Mouse (Mus musculus) hindbrain, embryonic 14.5 days (tissue): ENCODE data around the gene Colgalt2. TPM values are rescaled to one million over a fixed set of nuclear protein-coding genes. Genes with fewer than 3 reads are reported as not detected.

Experiments
- ATAC-seq: fragments of 200-750 bp; cut with Nextera tagmentation; 2 replicates; pipeline ENCODE4 v1.8.0; 2017; ENCODE audit warnings: moderate number of reproducible peaks, mild to moderate bottlenecking, moderate TSS enrichment, moderate library complexity; ENCODE audit not compliant: low FRiP score
- DNase-seq: peaks from one replicate; pipeline ENCODE4 v3.0.0-alpha.2; 2015; ENCODE audit warnings: low spot score
- H3K27ac ChIP-seq: fragments of 300-500 bp; sonication (generic); 2 replicates; pipeline ENCODE4 v1.5.1; 2014; ENCODE audit warnings: mild to moderate bottlenecking, moderate library complexity
- H3K27me3 ChIP-seq: fragments of 300-500 bp; sonication (generic); 2 replicates; pipeline ENCODE4 v1.6.1; 2014; ENCODE audit warnings: mild to moderate bottlenecking, low read length, mixed read lengths; ENCODE audit not compliant: control insufficient read depth, insufficient read depth
- H3K36me3 ChIP-seq: fragments of 300-500 bp; sonication (generic); replicated peaks from 2 replicates; pipeline ENCODE4 v1.6.1; 2014; ENCODE audit not compliant: control insufficient read depth, insufficient read depth
- H3K4me1 ChIP-seq: fragments of 300-500 bp; sonication (generic); replicated peaks from 2 replicates; pipeline ENCODE4 v1.6.1; 2014; ENCODE audit warnings: antibody characterized with exemption, low read length, mixed read lengths; ENCODE audit not compliant: control insufficient read depth, insufficient read depth
- H3K4me2 ChIP-seq: fragments of 300-500 bp; sonication (generic); replicated peaks from 2 replicates; pipeline ENCODE4 v1.6.1; 2014; ENCODE audit warnings: mild to moderate bottlenecking, moderate library complexity
- H3K4me3 ChIP-seq: fragments of 300-500 bp; sonication (generic); replicated peaks from 2 replicates; pipeline ENCODE4 v1.5.1; 2014; ENCODE audit warnings: mild to moderate bottlenecking, low read length
- H3K9ac ChIP-seq: fragments of 300-500 bp; sonication (generic); 2 replicates; pipeline ENCODE4 v1.6.1; 2014
- H3K9me3 ChIP-seq: fragments of 300-500 bp; sonication (generic); 2 replicates; pipeline ENCODE4 v1.6.1; 2016; ENCODE audit warnings: low read length; ENCODE audit not compliant: control insufficient read depth
- WGBS: fragments of 180-500 bp; shearing (Covaris S2); extraction: QIAGEN DNeasy Blood & Tissue Kit; methylation state at CpG from one replicate; pipeline ENCODE4 v1.1.7; 2014; 5-methylcytosine and 5-hydroxymethylcytosine counted together
- polyA plus RNA-seq: library from polyadenylated mRNA; unstranded; fragments of >200 nt; fragmentation: Nextera tagmentation; extraction: Ambion mirVana; gene quantifications from 2 replicates; pipeline ENCODE4 v1.2.1, GENCODE M21; 2014

The Colgalt2 gene
- polyA plus RNA-seq, 1 experiment from 2014 or later: 3.4 TPM

DNA sequence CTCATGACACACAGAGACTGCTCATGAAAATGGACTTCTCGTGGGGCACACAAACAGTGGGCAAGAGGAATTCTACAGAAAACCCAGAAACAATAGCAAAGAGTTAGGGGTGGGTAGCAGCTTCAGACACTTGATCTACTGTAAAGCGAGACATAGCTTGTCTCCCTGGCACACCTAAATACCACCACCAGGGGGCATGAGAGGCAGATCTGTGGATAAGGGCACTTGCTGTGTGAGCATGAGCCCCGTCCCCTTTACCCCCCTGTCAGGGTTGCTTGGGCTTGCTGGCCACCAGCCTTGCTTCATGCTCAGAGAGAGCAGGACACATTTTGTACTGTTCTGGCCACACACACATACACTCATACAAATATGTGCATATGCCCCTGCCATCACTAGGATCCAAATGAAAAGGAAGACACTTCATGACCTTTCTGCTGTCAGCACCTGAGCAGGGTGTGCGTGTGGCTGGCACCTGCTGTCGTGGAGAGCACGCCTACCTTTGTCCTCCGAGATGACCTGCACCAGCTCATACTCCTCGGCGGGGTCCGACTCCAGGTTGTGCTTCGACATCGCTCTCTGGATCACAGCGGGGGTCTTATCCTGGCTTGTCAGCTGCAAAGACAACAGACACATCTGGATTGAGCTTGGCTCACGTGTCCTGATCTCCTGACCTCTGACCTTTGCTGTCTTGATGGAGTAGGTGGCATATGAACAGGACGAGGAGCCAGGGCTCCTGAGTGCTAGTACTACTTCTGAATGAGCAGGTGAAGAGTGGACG lies 121.4 kb downstream of the Colgalt2 start:
- WGBS: 77% methylated on average over 16 of the region's 16 CpGs
- Histone ChIP-seq H3K4me3 (no peak overlapping the region), H3K4me1 (peaks cover 7% of the 10 kb centered on the region), H3K9me3 (no peaks in the 10 kb centered on the region), H3K4me2 (no peak overlapping the region), H3K27me3 (no peaks in the 10 kb centered on the region), H3K27ac (no peak overlapping the region), H3K9ac (no peak overlapping the region), H3K36me3 (peaks cover 17% of the 10 kb centered on the region; the same call in 1 of the 2 replicates)
- ATAC-seq (no peak), DNase-seq (peak; percentile 55)

DNA sequence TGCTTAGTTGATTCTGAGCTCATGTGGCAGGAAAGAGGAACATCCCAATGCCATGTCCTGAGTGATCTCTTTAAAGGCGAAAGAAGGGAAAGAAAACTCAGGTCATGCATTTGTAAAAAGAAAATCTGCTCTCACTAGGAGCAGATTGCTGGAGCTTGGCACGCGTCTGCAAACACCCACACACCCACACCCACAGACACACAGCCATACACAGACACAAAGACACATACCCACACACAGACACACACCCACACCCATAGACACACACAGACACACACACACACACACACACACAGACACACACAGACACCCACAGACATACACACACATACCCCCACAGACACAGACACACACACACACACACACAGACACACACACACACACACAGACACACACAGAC lies 122.6 kb downstream of the Colgalt2 start:
- Histone ChIP-seq H3K4me3 (no peak overlapping the region), H3K36me3 (peaks cover 17% of the 10 kb centered on the region; the same call in 1 of the 2 replicates), H3K27me3 (no peaks in the 10 kb centered on the region), H3K9ac (no peak overlapping the region), H3K4me2 (no peak overlapping the region), H3K4me1 (peaks cover 7% of the 10 kb centered on the region), H3K27ac (no peak overlapping the region), H3K9me3 (no peaks in the 10 kb centered on the region)
- WGBS: 82% methylated on average over 3 of the region's 3 CpGs
- no peak for ATAC-seq
- no peak for DNase-seq

DNA sequence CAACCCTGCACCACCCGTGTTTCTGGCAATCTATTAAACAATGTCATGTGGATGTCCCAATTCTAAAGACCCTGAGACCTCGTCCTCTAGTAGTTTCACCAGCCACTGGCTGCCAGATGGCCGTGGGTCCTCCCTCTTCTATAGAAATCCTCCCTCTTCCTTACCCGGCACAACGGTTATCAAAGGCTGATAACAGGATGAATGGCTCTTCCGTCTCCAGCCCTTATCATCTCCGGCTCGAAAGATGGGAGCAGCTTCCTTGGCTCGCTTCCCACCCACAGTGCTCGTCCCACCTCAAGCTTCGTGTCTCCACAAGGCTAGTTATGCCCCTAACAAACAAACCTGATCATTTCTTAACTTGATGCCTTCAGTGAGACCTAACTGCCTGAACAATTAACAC lies 123.7 kb downstream of the Colgalt2 start:
- H3K9me3 ChIP-seq: no peaks in the 10 kb centered on the region
- H3K36me3 ChIP-seq: peaks cover 19% of the 10 kb centered on the region; the same call in 1 of the 2 replicates
- WGBS: 77% methylated on average over 11 of the region's 11 CpGs
- H3K27ac ChIP-seq: no peak overlapping the region
- no peaks in the 10 kb centered on the region for H3K27me3 ChIP-seq
- no peak overlapping the region for H3K4me2 ChIP-seq
- H3K4me3 ChIP-seq: no peak overlapping the region
- no peak overlapping the region for H3K9ac ChIP-seq
- ATAC-seq (no peak), DNase-seq (no peak)
- H3K4me1 ChIP-seq: peaks cover 7% of the 10 kb centered on the region

DNA sequence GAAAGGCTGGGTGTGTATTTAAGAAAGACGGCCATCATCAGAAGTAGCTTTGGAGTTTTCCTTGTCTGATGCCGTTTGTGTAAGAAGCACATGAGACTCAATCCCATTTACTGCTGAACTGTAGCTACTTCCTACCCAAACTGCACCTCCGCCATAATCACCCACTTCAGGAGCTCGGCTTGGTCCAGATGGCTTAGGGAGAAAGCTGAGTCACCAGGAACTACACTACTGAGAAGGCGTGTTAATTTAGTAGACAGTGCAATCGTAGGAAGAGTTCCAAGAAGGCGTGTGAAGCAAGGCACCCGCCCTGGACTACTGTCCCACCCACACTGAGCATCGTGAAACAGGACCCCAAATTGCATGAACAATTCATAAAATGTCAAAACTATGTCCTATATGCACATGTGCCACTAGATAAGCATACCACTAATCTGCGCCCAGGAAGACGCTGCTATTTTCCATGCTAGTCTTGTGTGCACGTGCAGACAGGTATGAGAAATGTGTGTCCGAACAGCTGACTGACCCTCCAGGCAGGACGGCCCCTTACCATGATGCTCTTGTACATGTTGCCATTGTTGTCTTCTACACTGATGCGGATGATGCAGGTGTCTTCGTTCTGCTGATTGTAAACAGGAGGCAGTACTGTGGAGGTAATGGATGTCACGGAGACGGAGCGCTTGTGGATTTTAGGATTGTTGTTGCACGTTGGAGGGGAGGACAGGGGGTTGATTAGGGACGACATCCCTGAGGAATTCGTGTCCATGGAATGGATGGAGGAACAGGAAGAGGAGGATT lies 124.7 kb downstream of the Colgalt2 start:
- DNase-seq: no peak
- no peak overlapping the region for H3K4me3 ChIP-seq
- H3K36me3 ChIP-seq: peaks cover 11% of the 10 kb centered on the region; the same call in 1 of the 2 replicates
- no peak overlapping the region for H3K27ac ChIP-seq
- no peaks in the 10 kb centered on the region for H3K27me3 ChIP-seq
- no peak overlapping the region for H3K9ac ChIP-seq
- no peak for ATAC-seq
- 88% methylated on average over 22 of the region's 22 CpGs for WGBS
- no peak overlapping the region for H3K4me2 ChIP-seq
- H3K4me1 ChIP-seq: peaks cover 7% of the 10 kb centered on the region
- H3K9me3 ChIP-seq: no peaks in the 10 kb centered on the region

DNA sequence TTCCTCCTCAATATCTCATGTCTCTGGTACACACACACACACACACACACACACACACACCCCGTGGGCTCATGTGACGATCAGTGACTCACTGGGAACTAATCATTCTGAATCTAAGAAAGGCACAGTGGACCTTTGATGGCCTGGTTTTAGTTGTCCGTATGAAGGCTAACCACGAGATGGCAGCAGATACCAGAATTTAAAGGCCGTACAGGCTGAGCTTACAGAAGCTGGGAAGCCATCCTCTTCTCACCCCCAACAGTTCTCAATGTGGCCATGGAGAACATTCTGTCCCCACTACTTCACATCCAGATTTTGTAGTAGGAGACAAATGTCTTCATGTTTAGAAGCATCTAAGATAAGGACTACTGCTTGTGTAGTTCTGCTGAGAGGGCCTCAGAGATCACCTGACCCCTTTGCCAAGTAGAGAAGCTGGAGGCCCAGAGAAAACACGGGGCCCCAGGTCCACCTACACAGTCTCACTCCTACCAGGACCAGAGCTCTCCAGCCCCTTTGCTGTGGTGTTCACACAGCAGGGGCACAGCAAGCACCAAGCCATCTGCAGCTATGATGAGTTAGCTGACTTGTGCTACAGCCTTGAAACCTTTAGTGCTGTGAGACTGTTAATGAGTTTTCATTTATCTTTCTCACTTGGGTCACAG lies 125.5 kb downstream of the Colgalt2 start:
- no peak overlapping the region for H3K4me2 ChIP-seq
- no peak overlapping the region for H3K9ac ChIP-seq
- DNase-seq (peak; percentile 93), ATAC-seq (peak; percentile 83)
- H3K36me3 ChIP-seq: peaks cover 11% of the 10 kb centered on the region; the same call in 1 of the 2 replicates
- WGBS: 17% methylated on average over 6 of the region's 6 CpGs
- no peaks in the 10 kb centered on the region for H3K9me3 ChIP-seq
- H3K4me3 ChIP-seq: no peak overlapping the region
- peaks cover 7% of the 10 kb centered on the region for H3K4me1 ChIP-seq
- no peaks in the 10 kb centered on the region for H3K27me3 ChIP-seq
- H3K27ac ChIP-seq: no peak overlapping the region

DNA sequence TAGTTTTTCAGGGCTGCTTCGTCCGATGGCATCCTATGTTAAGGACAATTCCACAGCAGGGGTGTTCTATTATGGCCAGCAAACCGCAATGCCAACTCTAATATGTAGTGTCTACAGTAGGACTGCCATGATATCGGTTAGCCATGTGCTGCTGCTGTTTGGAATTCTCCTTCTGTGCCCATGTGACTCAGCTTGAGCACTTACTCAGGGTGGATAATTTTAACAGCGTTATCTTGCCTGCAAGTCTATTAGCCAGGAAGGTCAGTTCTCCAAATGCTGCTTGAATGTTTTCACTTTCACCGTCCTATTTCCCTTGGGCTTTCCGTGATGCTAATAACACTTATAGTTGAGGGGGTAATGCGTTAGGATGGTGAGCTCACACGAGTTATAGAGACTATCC lies 126.5 kb downstream of the Colgalt2 start:
- ATAC-seq: no peak
- no peaks in the 10 kb centered on the region for H3K27me3 ChIP-seq
- no peak overlapping the region for H3K4me2 ChIP-seq
- peaks cover 7% of the 10 kb centered on the region for H3K4me1 ChIP-seq
- peaks cover 11% of the 10 kb centered on the region; the same call in 1 of the 2 replicates for H3K36me3 ChIP-seq
- no peak overlapping the region for H3K27ac ChIP-seq
- no peak for DNase-seq
- H3K4me3 ChIP-seq: no peak overlapping the region
- no peak overlapping the region for H3K9ac ChIP-seq
- no peaks in the 10 kb centered on the region for H3K9me3 ChIP-seq
- 65% methylated on average over 9 of the region's 9 CpGs for WGBS

DNA sequence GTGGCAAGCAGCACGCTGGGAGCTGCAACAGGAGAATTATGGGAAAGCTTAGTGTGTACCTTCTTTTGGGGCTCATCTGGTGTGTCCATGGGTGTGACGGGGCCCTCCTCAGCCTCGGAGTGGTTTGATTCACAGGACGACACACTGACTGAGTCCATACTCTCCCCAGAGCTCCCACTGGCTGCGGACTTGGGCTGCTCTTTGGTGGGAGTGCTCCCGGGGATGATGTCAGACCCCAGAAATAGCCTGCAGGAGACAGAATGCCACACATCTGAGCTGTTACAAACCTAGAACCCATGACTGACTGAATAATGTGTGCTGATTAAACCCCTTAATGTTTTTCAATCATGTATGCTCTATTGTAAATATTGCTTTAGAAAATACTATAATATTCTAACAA lies 128.6 kb downstream of the Colgalt2 start:
- Histone ChIP-seq H3K9ac (no peak overlapping the region), H3K4me3 (no peak overlapping the region), H3K4me1 (peaks cover 7% of the 10 kb centered on the region), H3K27me3 (no peaks in the 10 kb centered on the region), H3K9me3 (no peaks in the 10 kb centered on the region), H3K36me3 (peaks cover 11% of the 10 kb centered on the region; the same call in 1 of the 2 replicates), H3K4me2 (no peak overlapping the region), H3K27ac (no peak overlapping the region)
- ATAC-seq: no peak
- 90% methylated on average over 6 of the region's 6 CpGs for WGBS
- no peak for DNase-seq

DNA sequence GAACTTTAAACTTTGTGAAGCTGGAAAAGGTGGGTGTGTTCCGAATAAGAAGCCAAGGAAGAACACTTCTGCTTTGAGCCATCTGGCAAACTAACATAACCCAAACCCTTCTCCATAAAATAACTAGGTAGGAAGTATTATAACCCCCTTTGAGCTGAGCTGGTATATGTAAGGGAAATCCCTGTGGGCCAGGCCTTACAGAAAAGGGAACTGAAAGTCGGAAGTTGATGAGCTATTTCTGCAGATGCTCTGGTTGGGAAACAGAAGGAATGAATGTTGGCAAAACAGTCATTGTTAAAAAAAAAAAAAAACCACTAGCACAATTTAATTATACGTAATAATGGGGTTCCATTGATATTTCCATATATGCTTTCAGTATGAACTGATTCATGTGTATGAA lies 129.1 kb downstream of the Colgalt2 start:
- Histone ChIP-seq H3K9me3 (no peaks in the 10 kb centered on the region), H3K36me3 (peaks cover 9% of the 10 kb centered on the region; the same call in 1 of the 2 replicates), H3K27me3 (no peaks in the 10 kb centered on the region), H3K4me1 (peaks cover 7% of the 10 kb centered on the region), H3K27ac (no peak overlapping the region), H3K4me2 (no peak overlapping the region), H3K4me3 (no peak overlapping the region), H3K9ac (no peak overlapping the region)
- ATAC-seq (no peak), DNase-seq (no peak)
- 91% methylated on average over 3 of the region's 3 CpGs for WGBS

DNA sequence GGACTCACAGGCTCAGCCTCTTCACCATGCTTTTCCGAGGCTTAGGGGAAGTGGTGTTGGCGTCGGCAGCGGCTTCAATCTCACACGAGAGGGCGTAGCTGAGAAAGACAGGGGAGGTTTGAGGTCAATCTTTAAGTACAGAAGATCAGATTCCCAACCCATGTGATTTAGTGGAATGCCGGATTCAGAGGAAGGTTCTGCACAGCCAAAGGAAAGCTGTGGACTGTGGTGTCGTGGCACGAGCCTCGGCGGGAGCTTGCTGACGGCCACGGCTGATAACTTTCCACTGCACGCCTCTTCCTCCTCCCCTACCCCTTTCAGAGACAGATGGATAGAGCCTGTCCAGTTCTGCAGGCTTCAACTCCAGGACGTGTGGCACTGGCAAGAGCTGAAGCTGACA lies 131.9 kb downstream of the Colgalt2 start:
- Histone ChIP-seq H3K4me2 (no peak overlapping the region), H3K9ac (no peak overlapping the region), H3K4me3 (no peak overlapping the region), H3K9me3 (no peaks in the 10 kb centered on the region), H3K36me3 (peaks cover 4% of the 10 kb centered on the region; the same call in 1 of the 2 replicates), H3K27ac (no peak overlapping the region), H3K27me3 (no peaks in the 10 kb centered on the region), H3K4me1 (no peaks in the 10 kb centered on the region)
- no peak for DNase-seq
- 66% methylated on average over 15 of the region's 15 CpGs for WGBS
- no peak for ATAC-seq
